Mouse (Mus musculus): ENCODE results near the gene Slc25a11. TPM values are rescaled to one million over a fixed set of nuclear protein-coding genes. Genes with fewer than 3 reads are reported as not detected.

Gene Slc25a11
- polyA plus RNA-seq, 1 experiment from 2014 or later = 155 TPM

- Histone ChIP-seq H3K27me3 (ENCODE audit: insufficient read depth, poor library complexity, severe bottlenecking) (no peaks in the 10 kb centered on the region), H3K36me3 (peaks cover 45% of the 10 kb centered on the region), H3K4me3 (peak overlapping the region; percentile 97), H3K27ac (peak overlapping the region; percentile 99), H3K4me1 (replicated peaks) (peaks cover 76% of the 10 kb centered on the region), H3K9me3 (no peaks in the 10 kb centered on the region)
- under 1% methylated on average over 63 of the region's 63 CpGs for WGBS
- peak; percentile 85 for DNase-seq (ENCODE audit: low spot score)
Measured at GRCm38 (mm10) chr11:70653345-70654197, 6.3 kb upstream of the Slc25a11 start.

GRCm38 (mm10) chr11:70652884-70653344 lies 5.6 kb upstream of the Slc25a11 start:
- peak overlapping the region; percentile 99 for H3K27ac ChIP-seq
- no peaks in the 10 kb centered on the region for H3K27me3 ChIP-seq (ENCODE audit: insufficient read depth, poor library complexity, severe bottlenecking)
- peak overlapping the region; percentile 97 for H3K4me3 ChIP-seq
- H3K36me3 ChIP-seq = peaks cover 48% of the 10 kb centered on the region
- 69% methylated on average over 6 of the region's 6 CpGs for WGBS
- no peak for DNase-seq (ENCODE audit: low spot score)
- H3K4me1 ChIP-seq (replicated peaks) = peaks cover 77% of the 10 kb centered on the region
- H3K9me3 ChIP-seq = no peaks in the 10 kb centered on the region

- WGBS = 70% methylated on average over 12 of the region's 12 CpGs
- peaks cover 48% of the 10 kb centered on the region for H3K36me3 ChIP-seq
Measured at GRCm38 (mm10) chr11:70652029-70652883, 5.0 kb upstream of the Slc25a11 start.

GRCm38 (mm10) chr11:70651391-70651790 lies 4.1 kb upstream of the Slc25a11 start:
- H3K27ac ChIP-seq = no peak overlapping the region
- H3K4me3 ChIP-seq = peak overlapping the region; percentile 23; the same call in 1 of the 2 replicates
- peaks cover 68% of the 10 kb centered on the region for H3K4me1 ChIP-seq (replicated peaks)
- 88% methylated on average over 2 of the region's 2 CpGs for WGBS
- H3K27me3 ChIP-seq (ENCODE audit: insufficient read depth, poor library complexity, severe bottlenecking) = no peaks in the 10 kb centered on the region
- no peak for DNase-seq (ENCODE audit: low spot score)
- no peaks in the 10 kb centered on the region for H3K9me3 ChIP-seq
- peaks cover 48% of the 10 kb centered on the region for H3K36me3 ChIP-seq

More at GRCm38 (mm10) chr11:70652029-70652883, 5.0 kb upstream of the Slc25a11 start:
- peaks cover 75% of the 10 kb centered on the region for H3K4me1 ChIP-seq (replicated peaks)
- H3K27me3 ChIP-seq (ENCODE audit: insufficient read depth, poor library complexity, severe bottlenecking) = no peaks in the 10 kb centered on the region
- DNase-seq (ENCODE audit: low spot score) = peak; percentile 32
- peak overlapping the region; percentile 97 for H3K4me3 ChIP-seq
- H3K27ac ChIP-seq = peak overlapping the region; percentile 99; the same call in 1 of the 2 replicates
- H3K9me3 ChIP-seq = no peaks in the 10 kb centered on the region

DNA sequence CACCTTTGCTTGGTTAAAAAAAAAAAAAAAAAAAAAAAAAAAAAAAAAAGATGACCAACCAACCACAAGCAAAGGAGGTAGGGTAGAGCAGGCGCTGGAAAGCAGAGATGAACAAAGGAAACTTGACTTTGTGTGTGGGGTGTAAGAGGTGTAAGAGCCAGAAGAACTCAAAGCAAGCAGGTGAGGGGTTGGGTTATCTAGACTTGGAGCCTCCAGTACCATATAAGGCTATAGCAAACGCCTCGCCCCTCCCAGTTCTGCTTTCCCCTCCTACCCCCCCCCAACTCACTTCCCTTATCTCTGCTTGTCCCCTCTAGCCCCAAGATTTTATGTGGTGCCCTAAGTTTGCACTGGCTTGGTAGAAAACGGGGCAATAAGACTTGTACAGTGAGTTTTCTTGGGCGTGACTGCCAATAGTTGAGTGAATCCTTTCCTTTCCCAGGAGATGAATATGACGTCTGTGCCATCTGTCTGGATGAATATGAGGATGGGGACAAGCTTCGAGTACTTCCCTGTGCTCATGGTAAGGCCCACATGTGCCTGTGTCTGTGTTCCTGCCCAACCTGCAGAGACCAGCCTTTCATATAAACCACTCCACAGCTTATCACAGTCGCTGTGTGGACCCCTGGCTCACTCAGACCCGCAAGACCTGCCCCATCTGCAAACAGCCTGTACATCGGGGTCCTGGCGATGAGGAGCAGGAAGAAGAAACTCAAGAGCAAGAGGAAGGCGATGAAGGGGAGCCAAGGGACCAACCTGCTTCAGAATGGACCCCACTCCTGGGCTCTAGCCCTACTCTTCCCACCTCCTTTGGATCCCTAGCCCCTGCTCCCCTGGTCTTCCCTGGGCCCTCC lies 3.3 kb upstream of the Slc25a11 start:
- no peaks in the 10 kb centered on the region for H3K27me3 ChIP-seq (ENCODE audit: insufficient read depth, poor library complexity, severe bottlenecking)
- peak overlapping the region; percentile 40; the same call in 1 of the 2 replicates for H3K27ac ChIP-seq
- WGBS = 79% methylated on average over 12 of the region's 12 CpGs
- peaks cover 68% of the 10 kb centered on the region for H3K4me1 ChIP-seq (replicated peaks)
- DNase-seq (ENCODE audit: low spot score) = no peak
- peaks cover 50% of the 10 kb centered on the region for H3K36me3 ChIP-seq
- H3K4me3 ChIP-seq = peak overlapping the region; percentile 23
- H3K9me3 ChIP-seq = no peaks in the 10 kb centered on the region

- 89% methylated on average over 8 of the region's 8 CpGs for WGBS
- no peak overlapping the region for H3K27ac ChIP-seq
- H3K27me3 ChIP-seq (ENCODE audit: insufficient read depth, poor library complexity, severe bottlenecking) = no peaks in the 10 kb centered on the region
- peaks cover 71% of the 10 kb centered on the region for H3K4me1 ChIP-seq (replicated peaks)
- DNase-seq (ENCODE audit: low spot score) = no peak
- H3K9me3 ChIP-seq = no peaks in the 10 kb centered on the region
- peaks cover 63% of the 10 kb centered on the region for H3K36me3 ChIP-seq
- peak overlapping the region; percentile 86 for H3K4me3 ChIP-seq
Measured at GRCm38 (mm10) chr11:70649185-70649734, 2.0 kb upstream of the Slc25a11 start.

DNA sequence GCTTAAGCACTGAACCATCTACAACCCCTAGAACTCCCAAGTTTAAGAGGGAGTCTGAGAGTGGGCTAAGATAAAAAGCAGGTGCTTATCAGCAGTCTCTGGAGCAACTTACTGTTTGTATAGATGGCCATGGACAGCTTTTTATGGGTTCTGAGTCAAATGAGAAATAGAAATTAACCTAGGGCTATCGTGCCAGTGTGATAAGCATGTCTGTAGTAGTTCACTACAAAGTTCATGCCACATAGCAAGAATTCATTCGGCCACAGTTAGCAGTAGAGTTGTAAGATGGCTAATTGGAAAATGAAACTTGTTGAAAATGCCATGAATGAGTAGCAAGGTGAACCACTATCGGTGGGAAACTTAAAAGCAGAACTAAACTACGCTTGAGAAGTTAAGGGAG lies 1.2 kb upstream of the Slc25a11 start:
- peaks cover 71% of the 10 kb centered on the region for H3K4me1 ChIP-seq (replicated peaks)
- no peak overlapping the region for H3K27ac ChIP-seq
- peaks cover 70% of the 10 kb centered on the region for H3K36me3 ChIP-seq
- 89% methylated on average over 4 of the region's 4 CpGs for WGBS
- no peaks in the 10 kb centered on the region for H3K9me3 ChIP-seq
- H3K4me3 ChIP-seq = peak overlapping the region; percentile 86
- no peaks in the 10 kb centered on the region for H3K27me3 ChIP-seq (ENCODE audit: insufficient read depth, poor library complexity, severe bottlenecking)
- no peak for DNase-seq (ENCODE audit: low spot score)

GRCm38 (mm10) chr11:70647716-70648420 lies 589 bp upstream of the Slc25a11 start:
- peak overlapping the region; percentile 92 for H3K27ac ChIP-seq
- H3K4me1 ChIP-seq (replicated peaks) = peaks cover 68% of the 10 kb centered on the region
- DNase-seq (ENCODE audit: low spot score) = no peak
- WGBS = 5% methylated on average over 28 of the region's 28 CpGs
- no peaks in the 10 kb centered on the region for H3K27me3 ChIP-seq (ENCODE audit: insufficient read depth, poor library complexity, severe bottlenecking)
- H3K4me3 ChIP-seq = peak overlapping the region; percentile 86
- peaks cover 75% of the 10 kb centered on the region for H3K36me3 ChIP-seq
- no peaks in the 10 kb centered on the region for H3K9me3 ChIP-seq

DNA sequence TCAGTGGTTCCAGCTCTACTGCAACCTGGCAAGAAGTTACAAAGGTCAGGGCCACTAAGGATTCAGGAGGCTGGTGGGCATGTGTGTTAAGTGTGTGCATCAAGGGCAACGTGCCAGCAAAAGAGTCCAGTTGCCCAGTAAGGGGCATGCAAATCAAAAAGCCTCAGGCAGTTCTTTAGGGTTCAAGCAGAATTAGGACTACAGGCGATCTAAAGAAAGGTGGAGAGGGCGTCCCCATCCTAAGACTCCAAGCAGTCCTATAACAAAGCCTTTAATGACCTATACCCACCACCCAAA lies 1.1 kb downstream of the Slc25a11 start:
- peaks cover 62% of the 10 kb centered on the region for H3K36me3 ChIP-seq
- peak overlapping the region; percentile 86 for H3K4me3 ChIP-seq
- no peaks in the 10 kb centered on the region for H3K27me3 ChIP-seq (ENCODE audit: insufficient read depth, poor library complexity, severe bottlenecking)
- 22% methylated on average over 3 of the region's 3 CpGs for WGBS
- no peaks in the 10 kb centered on the region for H3K9me3 ChIP-seq
- H3K4me1 ChIP-seq (replicated peaks) = peaks cover 52% of the 10 kb centered on the region
- H3K27ac ChIP-seq = peak overlapping the region; percentile 92
- DNase-seq (ENCODE audit: low spot score) = no peak

DNA sequence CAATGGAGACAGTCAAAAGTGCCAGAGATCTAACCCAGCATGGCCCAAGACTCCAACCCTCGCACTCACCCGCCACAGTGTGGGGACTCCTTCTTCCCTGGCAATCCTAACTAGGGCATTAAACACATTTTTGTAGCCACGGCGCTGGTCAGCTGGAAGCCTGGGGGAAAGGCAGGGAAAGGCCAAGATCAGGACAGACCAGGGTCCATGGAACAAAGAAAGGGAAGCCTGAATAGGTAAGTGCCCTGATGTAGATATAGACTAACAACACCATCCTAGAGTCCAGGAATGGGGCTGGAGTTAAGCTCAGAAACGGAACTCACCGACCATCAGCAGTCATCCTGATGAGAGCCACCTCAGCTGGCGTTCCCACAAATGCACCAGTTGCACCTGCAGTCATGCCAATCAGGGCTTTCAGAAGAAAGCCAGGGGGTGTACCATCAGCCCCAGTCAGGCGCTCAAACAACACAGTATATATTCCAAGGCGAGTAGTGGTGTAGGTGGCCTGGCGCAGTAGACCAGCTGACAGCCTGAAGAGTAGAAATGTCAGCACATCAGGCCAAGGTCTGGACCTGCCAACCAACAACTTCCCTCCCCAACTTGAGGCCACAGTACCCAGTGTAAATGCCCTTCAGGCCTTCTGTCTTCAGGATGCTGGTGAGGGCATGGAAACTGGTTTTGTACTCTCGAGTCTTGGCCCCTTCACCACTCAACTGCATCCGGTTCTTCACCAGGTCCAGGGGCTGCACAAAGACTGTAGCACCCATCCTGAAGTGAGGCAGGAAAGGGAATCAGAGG lies 1.6 kb downstream of the Slc25a11 start:
- Histone ChIP-seq H3K36me3 (peaks cover 56% of the 10 kb centered on the region), H3K27ac (peak overlapping the region; percentile 92), H3K4me1 (replicated peaks) (peaks cover 46% of the 10 kb centered on the region), H3K27me3 (ENCODE audit: insufficient read depth, poor library complexity, severe bottlenecking) (no peaks in the 10 kb centered on the region), H3K4me3 (peak overlapping the region; percentile 86), H3K9me3 (no peaks in the 10 kb centered on the region)
- WGBS = 91% methylated on average over 12 of the region's 12 CpGs
- DNase-seq (ENCODE audit: low spot score) = no peak

DNA sequence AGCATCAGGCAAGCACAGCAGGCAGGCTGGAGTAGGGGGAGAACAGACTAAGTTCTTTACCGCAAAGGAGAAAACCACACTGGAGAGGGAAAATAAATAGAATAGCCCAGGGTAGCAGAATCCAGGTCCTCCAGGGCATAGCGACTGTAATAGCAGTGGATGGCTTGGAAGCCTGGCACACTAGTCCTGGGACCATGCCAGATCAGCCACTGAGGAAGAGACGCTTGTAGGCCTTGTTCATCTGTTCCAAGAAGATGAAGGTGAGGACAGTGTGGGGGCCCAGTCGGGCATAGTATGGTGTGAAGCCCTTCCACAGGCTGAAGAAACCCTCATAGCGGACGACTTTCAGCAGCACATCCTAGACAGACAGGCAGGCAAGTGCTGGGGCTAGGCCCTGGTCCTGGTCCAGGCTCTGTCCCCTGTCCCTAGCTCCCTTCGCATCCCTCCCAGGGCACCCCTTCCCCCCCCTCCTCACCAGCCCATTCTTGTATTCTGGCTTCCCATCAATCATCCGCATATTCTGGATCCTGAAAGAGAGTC lies 2.6 kb downstream of the Slc25a11 start:
- H3K36me3 ChIP-seq = peaks cover 46% of the 10 kb centered on the region
- no peak overlapping the region for H3K27ac ChIP-seq
- no peaks in the 10 kb centered on the region for H3K9me3 ChIP-seq
- no peak for DNase-seq (ENCODE audit: low spot score)
- WGBS = 96% methylated on average over 8 of the region's 8 CpGs
- H3K4me3 ChIP-seq = no peak overlapping the region
- peaks cover 40% of the 10 kb centered on the region for H3K4me1 ChIP-seq (replicated peaks)
- no peaks in the 10 kb centered on the region for H3K27me3 ChIP-seq (ENCODE audit: insufficient read depth, poor library complexity, severe bottlenecking)
